Mouse (Mus musculus): Measurements from ENCODE around the gene Slc5a5. TPM values are rescaled to one million over a fixed set of nuclear protein-coding genes. Genes with fewer than 3 reads are reported as not detected.

Gene Slc5a5
- not detected in 2 replicates for polyA plus RNA-seq (2012; ENCODE audit: insufficient read depth, insufficient read length, low replicate concordance, missing spikeins)

DNA sequence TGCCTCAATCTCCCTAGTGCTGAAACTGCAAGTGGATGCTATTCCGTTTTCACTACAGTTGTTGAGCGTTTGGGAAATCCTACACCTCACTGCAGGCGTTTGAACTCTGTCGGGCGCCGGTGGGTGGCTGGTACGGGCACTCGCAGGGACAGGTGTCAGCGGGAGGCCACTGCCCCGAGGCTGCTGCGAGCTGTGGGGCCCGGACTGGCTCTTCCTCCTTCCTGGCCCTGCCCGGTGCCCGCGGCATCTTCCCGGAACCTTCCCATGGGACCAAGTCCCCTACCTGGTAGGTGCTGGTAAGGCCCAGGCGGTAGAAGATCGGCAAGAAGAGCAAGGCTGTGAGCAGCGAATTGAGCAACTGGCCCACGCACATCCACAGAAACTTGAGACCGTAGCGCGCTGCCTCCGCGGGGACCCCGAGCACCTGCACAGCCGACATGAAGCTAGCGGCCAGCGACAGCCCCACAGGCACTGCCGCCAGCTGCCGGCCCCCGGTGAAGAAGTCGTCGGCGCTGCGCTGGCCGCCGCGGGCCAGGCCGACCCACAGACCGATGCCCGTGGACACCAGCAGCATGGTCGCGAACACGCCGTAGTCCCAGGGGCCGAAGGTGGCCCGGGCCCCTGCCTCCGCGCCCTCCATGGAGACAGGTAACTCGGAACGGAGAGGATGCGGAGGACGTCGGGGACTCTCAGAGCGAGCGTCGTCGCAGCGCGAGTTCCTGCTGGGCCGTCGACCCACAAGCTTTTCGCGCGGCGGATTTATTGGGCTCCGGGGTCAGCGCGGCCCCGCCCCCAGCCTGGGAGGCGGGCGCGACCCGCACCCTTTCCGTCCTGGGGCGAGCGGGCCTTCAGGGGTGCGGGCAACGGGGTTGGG is at the start of gene Slc5a5:
TSS of gene Slc5a5 (minus strand) at position 736 of the 874 bp plus-strand sequence.
- H3K4me1 ChIP-seq (ENCODE audit: control insufficient read depth, insufficient read depth, low read length): peaks cover 12% of the 10 kb centered on the region
- H3K27ac ChIP-seq (ENCODE audit: insufficient read depth, low read depth, low read length): no peak within 1 kb of the TSS
- no peak within 1 kb of the TSS; the same call in 1 of the 2 replicates for H3K4me3 ChIP-seq (ENCODE audit: insufficient read depth, low read depth, low read length)
- WGBS: 35% methylated on average over 80 of the region's 80 CpGs
- TF ChIP-seq CTCF (IDR thresholded peaks at IDR 0.05; ENCODE audit: insufficient read depth, low read depth, low read length) (no peak), POLR2A (IDR thresholded peaks at IDR 0.05; ENCODE audit: insufficient read depth, low read depth, low read length) (no peak)

DNA sequence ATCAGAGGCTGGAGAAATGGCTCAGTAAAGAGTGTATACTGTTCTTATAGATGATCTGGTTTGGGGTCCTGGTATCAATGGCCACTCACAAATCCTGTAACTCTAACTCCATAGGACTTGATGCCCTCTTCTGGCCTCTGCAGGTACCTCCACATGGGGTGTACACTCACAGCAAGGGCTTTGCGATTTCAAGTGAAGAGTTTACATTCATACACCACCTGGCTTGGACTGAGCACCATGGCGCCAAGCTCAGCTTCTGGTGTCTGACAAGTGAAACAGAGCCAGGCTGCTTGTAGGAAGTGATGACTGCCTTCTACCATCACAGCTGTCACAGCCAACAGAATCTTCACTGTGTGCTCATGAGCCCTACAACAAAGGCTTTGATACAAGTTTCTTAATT is 48.9 kb upstream of the Slc5a5 start:
- Histone ChIP-seq H3K4me1 (ENCODE audit: control insufficient read depth, insufficient read depth, low read length) (no peaks in the 10 kb centered on the region), H3K4me3 (ENCODE audit: insufficient read depth, low read depth, low read length) (no peak overlapping the region), H3K27ac (ENCODE audit: insufficient read depth, low read depth, low read length) (no peak overlapping the region)
- TF ChIP-seq CTCF (IDR thresholded peaks at IDR 0.05; ENCODE audit: insufficient read depth, low read depth, low read length): no peak
- TF ChIP-seq POLR2A (IDR thresholded peaks at IDR 0.05; ENCODE audit: insufficient read depth, low read depth, low read length): no peak
- 72% methylated on average over 2 of the region's 2 CpGs for WGBS

DNA sequence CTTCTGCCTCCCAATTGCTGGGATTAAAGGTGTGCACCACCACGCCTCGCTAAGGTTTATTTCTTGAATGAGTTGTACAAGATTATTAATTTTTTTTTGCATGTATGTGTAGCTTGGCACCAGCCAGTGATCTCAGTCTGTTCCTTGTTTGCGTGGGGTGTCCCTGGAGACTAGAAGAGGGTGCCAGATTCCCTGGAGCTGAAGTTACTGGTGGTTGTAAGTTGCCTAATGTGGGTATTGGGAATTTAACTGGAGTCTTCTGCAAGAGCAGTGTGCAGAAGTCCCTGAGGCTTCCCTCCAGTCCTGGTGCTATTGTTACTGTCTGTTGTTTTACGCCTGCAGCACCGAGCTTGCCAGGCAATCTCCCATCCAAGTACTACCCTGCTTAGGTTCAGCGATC is 44.6 kb upstream of the Slc5a5 start:
- Histone ChIP-seq H3K4me3 (ENCODE audit: insufficient read depth, low read depth, low read length) (no peak overlapping the region), H3K4me1 (ENCODE audit: control insufficient read depth, insufficient read depth, low read length) (no peaks in the 10 kb centered on the region), H3K27ac (ENCODE audit: insufficient read depth, low read depth, low read length) (no peak overlapping the region)
- TF ChIP-seq CTCF (IDR thresholded peaks at IDR 0.05; ENCODE audit: insufficient read depth, low read depth, low read length) (no peak), POLR2A (IDR thresholded peaks at IDR 0.05; ENCODE audit: insufficient read depth, low read depth, low read length) (no peak)
- 85% methylated on average over 6 of the region's 6 CpGs for WGBS

DNA sequence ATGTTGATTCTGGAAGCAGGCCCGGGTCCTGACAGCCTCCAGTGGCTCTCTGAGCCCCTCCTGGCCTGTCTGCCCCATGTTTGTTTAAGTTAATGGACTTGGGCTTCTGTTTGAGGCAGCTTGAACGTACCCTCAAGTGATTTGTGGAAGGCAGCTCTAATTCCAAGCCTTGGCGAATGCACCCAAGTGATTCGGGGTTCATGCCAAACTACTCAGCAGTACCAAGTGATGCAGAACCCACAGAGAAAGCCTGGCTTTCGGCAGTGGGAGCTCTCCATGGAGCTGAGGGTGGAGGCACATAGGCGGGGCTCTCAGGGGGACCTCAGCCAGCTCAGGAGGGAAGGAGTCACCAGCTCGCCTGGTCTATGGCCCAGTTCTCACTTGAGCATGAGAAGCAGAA is 42.2 kb upstream of the Slc5a5 start:
- no peaks in the 10 kb centered on the region for H3K4me1 ChIP-seq (ENCODE audit: control insufficient read depth, insufficient read depth, low read length)
- H3K27ac ChIP-seq (ENCODE audit: insufficient read depth, low read depth, low read length): no peak overlapping the region
- H3K4me3 ChIP-seq (ENCODE audit: insufficient read depth, low read depth, low read length): no peak overlapping the region
- TF ChIP-seq POLR2A (IDR thresholded peaks at IDR 0.05; ENCODE audit: insufficient read depth, low read depth, low read length): no peak
- TF ChIP-seq CTCF (IDR thresholded peaks at IDR 0.05; ENCODE audit: insufficient read depth, low read depth, low read length): no peak
- WGBS: 47% methylated on average over 7 of the region's 7 CpGs

DNA sequence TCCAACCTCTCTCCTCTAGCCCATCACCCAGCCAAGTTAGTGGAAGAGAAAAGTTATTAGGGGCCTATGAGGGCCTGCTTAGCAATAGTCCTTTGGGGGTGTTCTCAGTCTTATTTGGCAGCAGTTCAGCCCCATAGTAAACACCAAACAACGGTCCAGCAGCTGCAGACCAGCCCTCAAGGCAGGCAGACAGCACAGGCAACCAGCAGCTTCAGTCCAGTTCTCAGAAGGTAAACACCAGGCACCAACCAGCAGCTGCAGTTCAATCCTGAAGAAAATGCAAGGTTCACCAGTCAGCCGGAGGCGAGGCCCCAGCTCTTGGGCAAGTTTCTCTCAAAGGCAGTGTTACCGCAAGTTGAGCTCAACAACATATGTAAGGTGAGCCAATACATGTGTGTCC is 40.5 kb upstream of the Slc5a5 start:
- Histone ChIP-seq H3K4me1 (ENCODE audit: control insufficient read depth, insufficient read depth, low read length) (no peaks in the 10 kb centered on the region), H3K4me3 (ENCODE audit: insufficient read depth, low read depth, low read length) (no peak overlapping the region), H3K27ac (ENCODE audit: insufficient read depth, low read depth, low read length) (no peak overlapping the region)
- 77% methylated on average over 4 of the region's 4 CpGs for WGBS
- TF ChIP-seq CTCF (IDR thresholded peaks at IDR 0.05; ENCODE audit: insufficient read depth, low read depth, low read length): no peak
- TF ChIP-seq POLR2A (IDR thresholded peaks at IDR 0.05; ENCODE audit: insufficient read depth, low read depth, low read length): no peak

DNA sequence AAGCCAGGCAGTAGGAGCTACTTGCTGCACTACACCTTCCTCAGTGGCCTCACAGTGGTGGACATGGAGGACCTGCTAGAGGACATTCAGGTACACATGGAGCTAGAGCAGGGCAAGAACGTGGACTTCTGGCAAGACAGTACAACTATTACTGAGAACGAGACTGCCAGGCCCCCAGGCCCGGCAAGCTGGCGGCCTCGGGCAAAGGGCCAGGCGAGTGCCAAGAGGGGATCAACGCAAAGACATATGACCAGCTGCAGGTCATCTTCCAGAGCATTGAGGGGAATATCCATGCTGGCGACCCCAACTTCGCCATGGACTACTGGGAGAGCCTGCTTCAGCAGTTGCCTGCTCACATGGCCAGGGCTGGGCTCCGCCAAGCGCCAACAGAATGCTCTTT is 39.2 kb upstream of the Slc5a5 start:
- no peaks in the 10 kb centered on the region for H3K4me1 ChIP-seq (ENCODE audit: control insufficient read depth, insufficient read depth, low read length)
- 92% methylated on average over 11 of the region's 11 CpGs for WGBS
- TF ChIP-seq POLR2A (IDR thresholded peaks at IDR 0.05; ENCODE audit: insufficient read depth, low read depth, low read length) (no peak), CTCF (IDR thresholded peaks at IDR 0.05; ENCODE audit: insufficient read depth, low read depth, low read length) (no peak)

DNA sequence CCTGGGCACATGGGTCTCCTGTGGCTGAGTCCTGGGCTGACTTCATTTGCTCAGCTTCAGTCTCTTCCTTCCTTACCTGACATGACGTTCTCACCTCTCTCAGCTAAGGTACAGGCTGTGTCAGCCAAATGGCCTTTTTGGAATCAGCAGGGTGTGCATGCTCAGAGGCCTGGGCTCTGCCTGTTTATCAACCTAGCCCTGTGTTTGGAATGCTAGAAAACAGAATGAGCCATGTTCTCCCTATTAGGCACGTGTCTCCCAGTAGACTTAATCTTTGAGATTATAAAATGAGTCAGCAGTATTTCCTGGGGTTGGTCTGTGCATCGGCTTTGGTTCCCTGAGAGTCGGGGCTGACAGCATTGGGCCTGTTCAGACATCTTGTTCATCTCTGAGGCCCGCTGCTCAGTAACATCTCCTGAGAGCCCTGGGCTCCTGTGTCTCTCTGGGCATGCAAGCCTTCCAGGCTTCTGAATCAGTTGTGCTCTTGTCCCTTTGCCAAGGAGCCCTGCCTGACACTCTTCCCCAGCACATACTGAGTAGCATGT is 36.3 kb upstream of the Slc5a5 start:
- no peaks in the 10 kb centered on the region for H3K4me1 ChIP-seq (ENCODE audit: control insufficient read depth, insufficient read depth, low read length)
- WGBS: 82% methylated on average over 5 of the region's 5 CpGs

More for the DNA sequence above, 39.2 kb upstream of the Slc5a5 start:
- Histone ChIP-seq H3K27ac (ENCODE audit: insufficient read depth, low read depth, low read length) (no peak overlapping the region), H3K4me3 (ENCODE audit: insufficient read depth, low read depth, low read length) (no peak overlapping the region)

DNA sequence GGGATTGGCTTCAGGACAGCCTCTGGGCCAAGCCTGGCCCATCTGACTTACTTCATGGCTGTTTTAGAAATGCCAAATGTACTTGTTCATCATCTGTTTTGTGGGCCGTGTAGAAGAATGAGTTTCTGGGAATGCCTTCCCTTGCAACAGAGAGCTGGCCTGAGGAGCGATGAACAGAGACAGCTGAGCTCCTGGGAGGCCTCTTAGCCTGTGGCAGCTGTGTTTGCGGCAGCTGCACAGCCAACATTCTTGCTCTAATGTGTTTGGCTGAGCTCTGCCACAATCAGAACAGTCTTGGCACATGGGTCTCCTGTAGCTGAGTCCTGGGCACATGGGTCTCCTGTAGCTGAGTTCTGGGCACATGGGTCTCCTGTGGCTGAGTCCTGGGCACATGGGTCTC is 35.5 kb upstream of the Slc5a5 start:
- 59% methylated on average over 3 of the region's 3 CpGs for WGBS

More for the DNA sequence above, 36.3 kb upstream of the Slc5a5 start:
- H3K27ac ChIP-seq (ENCODE audit: insufficient read depth, low read depth, low read length): no peak overlapping the region
- no peak overlapping the region for H3K4me3 ChIP-seq (ENCODE audit: insufficient read depth, low read depth, low read length)
- no peak for TF ChIP-seq CTCF (IDR thresholded peaks at IDR 0.05; ENCODE audit: insufficient read depth, low read depth, low read length)
- no peak for TF ChIP-seq POLR2A (IDR thresholded peaks at IDR 0.05; ENCODE audit: insufficient read depth, low read depth, low read length)

DNA sequence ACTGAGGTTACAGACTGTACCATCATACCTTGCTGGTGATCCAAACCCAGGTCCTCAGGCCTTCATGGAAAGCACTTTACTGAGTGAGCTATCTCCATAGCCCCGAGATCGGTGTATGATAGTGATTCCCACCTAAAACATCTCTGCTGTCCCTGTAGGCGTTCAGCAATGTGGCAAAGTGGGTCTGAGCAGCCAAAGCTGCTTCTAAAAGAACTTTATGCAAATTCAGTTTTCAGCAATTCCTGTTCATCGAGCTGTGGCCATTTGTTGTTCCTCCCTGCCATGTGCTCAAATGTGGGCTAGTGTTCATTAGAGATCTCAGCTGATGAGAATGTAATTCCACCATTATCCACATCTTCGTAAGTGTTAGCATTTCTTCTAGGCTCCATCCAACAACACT is 33.8 kb upstream of the Slc5a5 start:
- WGBS: 62% methylated on average over 5 of the region's 5 CpGs
- H3K27ac ChIP-seq (ENCODE audit: insufficient read depth, low read depth, low read length): no peak overlapping the region

More for the DNA sequence above, 35.5 kb upstream of the Slc5a5 start:
- H3K4me1 ChIP-seq (ENCODE audit: control insufficient read depth, insufficient read depth, low read length): no peaks in the 10 kb centered on the region
- TF ChIP-seq POLR2A (IDR thresholded peaks at IDR 0.05; ENCODE audit: insufficient read depth, low read depth, low read length) (no peak), CTCF (IDR thresholded peaks at IDR 0.05; ENCODE audit: insufficient read depth, low read depth, low read length) (no peak)
- no peak overlapping the region for H3K4me3 ChIP-seq (ENCODE audit: insufficient read depth, low read depth, low read length)
- H3K27ac ChIP-seq (ENCODE audit: insufficient read depth, low read depth, low read length): no peak overlapping the region

More for the DNA sequence above, 33.8 kb upstream of the Slc5a5 start:
- no peak overlapping the region for H3K4me3 ChIP-seq (ENCODE audit: insufficient read depth, low read depth, low read length)
- no peaks in the 10 kb centered on the region for H3K4me1 ChIP-seq (ENCODE audit: control insufficient read depth, insufficient read depth, low read length)
- TF ChIP-seq POLR2A (IDR thresholded peaks at IDR 0.05; ENCODE audit: insufficient read depth, low read depth, low read length) (no peak), CTCF (IDR thresholded peaks at IDR 0.05; ENCODE audit: insufficient read depth, low read depth, low read length) (no peak)

Data from olfactory bulb, adult 2 months (tissue).